Mouse (Mus musculus): ENCODE results near the gene Epb41.

- TF ChIP-seq CTCF (IDR thresholded peaks at IDR 0.05; ENCODE audit: control insufficient read depth, insufficient read depth, insufficient read length) (no peak), MAX (IDR thresholded peaks at IDR 0.05) (no peak), USF1 (IDR thresholded peaks at IDR 0.05; ENCODE audit: low read depth) (no peak), CEBPB (IDR thresholded peaks at IDR 0.05; ENCODE audit: low read depth) (no peak), MYOD1 (IDR thresholded peaks at IDR 0.05; ENCODE audit: control insufficient read depth, insufficient read length, low read depth) (no peak)
Observed at GRCm38 (mm10) chr4:131950657-131951056, 124.5 kb downstream of the Epb41 start.

Data from C2C12 (cell line).